Mouse (Mus musculus) bone marrow macrophage, adult 2 months (primary cell): ENCODE measurements around the gene Pcsk5.

ENCODE experiments used
- CTCF ChIP-seq: IDR thresholded peaks from 2 replicates; pipeline ENCODE4 v1.5.1; 2012; ENCODE audit warnings: low read depth, mild to moderate bottlenecking, low read length, moderate library complexity
- POLR2A ChIP-seq: IDR thresholded peaks from 2 replicates; pipeline ENCODE4 v1.6.1; 2012; ENCODE audit warnings: mild to moderate bottlenecking, low read depth, low read length, borderline replicate concordance

DNA sequence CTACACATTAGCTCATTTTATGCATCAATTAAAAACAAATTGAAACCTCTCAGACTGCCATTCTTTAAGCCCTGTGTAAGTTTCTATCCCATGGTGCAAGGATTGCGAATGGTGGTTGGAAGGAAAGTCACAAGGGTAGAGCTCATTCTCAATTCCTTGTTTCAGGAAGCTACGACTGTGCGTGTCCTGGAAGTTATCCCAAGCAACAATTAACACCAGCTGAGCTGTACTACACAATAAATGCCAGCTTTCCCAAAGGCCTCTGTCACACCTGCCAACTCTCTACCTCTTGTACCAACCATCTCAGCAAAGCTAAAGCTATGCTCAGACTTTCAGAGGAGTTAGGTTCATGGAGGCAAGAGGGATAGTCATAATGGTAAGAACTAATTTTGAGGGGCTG, 174.8 kb downstream of the Pcsk5 start:
- TF ChIP-seq POLR2A: no peak
- no peak for TF ChIP-seq CTCF
